Mouse (Mus musculus): ENCODE measurements around the gene Ank.

GRCm38 (mm10) chr15:27497300-27497997, 31.0 kb downstream of the Ank start:
- TF ChIP-seq CTCF (IDR thresholded peaks at IDR 0.05) (no peak), EP300 (IDR thresholded peaks at IDR 0.05) (no peak)
